Mouse (Mus musculus) neural tube, embryonic 15.5 days (tissue): ENCODE data around the gene St3gal3. TPM values are rescaled to one million over a fixed set of nuclear protein-coding genes. Genes with fewer than 3 reads are reported as not detected.

Experiments used
- ATAC-seq: fragments of 200-750 bp; cut with Nextera tagmentation; 2 replicates; pipeline ENCODE4 v1.8.0; 2017; ENCODE audit warnings: mild to moderate bottlenecking, moderate TSS enrichment, moderate library complexity; ENCODE audit not compliant: low FRiP score
- H3K27ac ChIP-seq: fragments of 300-500 bp; sonication (generic); replicated peaks from 2 replicates; pipeline ENCODE4 v1.5.1; 2015; ENCODE audit warnings: mild to moderate bottlenecking, inconsistent platforms
- H3K27me3 ChIP-seq: fragments of 300-500 bp; sonication (generic); replicated peaks from 2 replicates; pipeline ENCODE4 v1.6.1; 2015; ENCODE audit warnings: inconsistent platforms
- H3K36me3 ChIP-seq: fragments of 300-500 bp; sonication (generic); 2 replicates; pipeline ENCODE4 v1.6.1; 2015; ENCODE audit warnings: inconsistent platforms
- H3K4me1 ChIP-seq: fragments of 300-500 bp; sonication (generic); 2 replicates; pipeline ENCODE4 v1.6.1; 2015; ENCODE audit warnings: inconsistent platforms
- H3K4me2 ChIP-seq: fragments of 300-500 bp; sonication (generic); 2 replicates; pipeline ENCODE4 v1.6.1; 2015; ENCODE audit warnings: inconsistent platforms, mild to moderate bottlenecking, moderate library complexity
- H3K4me3 ChIP-seq: fragments of 300-500 bp; sonication (generic); replicated peaks from 2 replicates; pipeline ENCODE4 v1.5.1; 2015; ENCODE audit warnings: mild to moderate bottlenecking, inconsistent platforms
- H3K9ac ChIP-seq: fragments of 300-500 bp; sonication (generic); replicated peaks from 2 replicates; pipeline ENCODE4 v1.6.1; 2015; ENCODE audit warnings: mild to moderate bottlenecking, inconsistent platforms
- H3K9me3 ChIP-seq: fragments of 300-500 bp; sonication (generic); replicated peaks from 2 replicates; pipeline ENCODE4 v1.6.1; 2016; ENCODE audit warnings: inconsistent platforms
- WGBS: fragments of 180-500 bp; shearing (Covaris S2); methylation state at CpG from one replicate; pipeline ENCODE4 v1.1.7; 2015; ENCODE audit warnings: mixed read lengths; 5-methylcytosine and 5-hydroxymethylcytosine counted together
- polyA plus RNA-seq: library from polyadenylated mRNA; unstranded; fragments of >200 nt; fragmentation: Nextera tagmentation; extraction: Ambion mirVana; gene quantifications from 2 replicates; pipeline ENCODE4 v1.2.1, GENCODE M21; 2015

Gene St3gal3
- polyA plus RNA-seq, 1 experiment from 2014 or later: 18.3 TPM

DNA sequence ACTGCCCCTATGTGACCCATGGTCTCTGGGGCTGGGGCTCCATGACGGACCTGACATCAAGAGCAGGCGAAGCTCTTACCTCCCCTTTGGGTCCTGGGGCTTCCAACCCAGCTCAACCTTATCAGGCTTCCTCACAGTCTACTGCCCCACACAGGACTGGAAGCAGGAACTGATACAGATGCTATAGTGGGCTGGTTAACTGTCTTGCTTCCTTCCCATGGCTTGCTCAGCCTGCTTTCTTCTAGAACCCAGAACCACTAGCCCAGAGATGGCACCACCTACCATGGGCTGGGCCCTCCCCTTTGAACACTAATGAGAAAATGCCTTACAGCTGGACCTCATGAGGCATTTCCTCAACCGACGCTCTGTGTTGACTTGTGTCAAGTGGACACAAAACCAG lies 217.3 kb downstream of the St3gal3 start:
- no peak overlapping the region for H3K27ac ChIP-seq
- 96% methylated on average over 4 of the region's 4 CpGs for WGBS
- ATAC-seq: no peak
- peaks cover 29% of the 10 kb centered on the region for H3K4me1 ChIP-seq
- H3K9me3 ChIP-seq: no peaks in the 10 kb centered on the region
- H3K27me3 ChIP-seq: no peaks in the 10 kb centered on the region
- H3K9ac ChIP-seq: no peak overlapping the region
- no peaks in the 10 kb centered on the region for H3K36me3 ChIP-seq
- H3K4me3 ChIP-seq: no peak overlapping the region
- H3K4me2 ChIP-seq: no peak overlapping the region

DNA sequence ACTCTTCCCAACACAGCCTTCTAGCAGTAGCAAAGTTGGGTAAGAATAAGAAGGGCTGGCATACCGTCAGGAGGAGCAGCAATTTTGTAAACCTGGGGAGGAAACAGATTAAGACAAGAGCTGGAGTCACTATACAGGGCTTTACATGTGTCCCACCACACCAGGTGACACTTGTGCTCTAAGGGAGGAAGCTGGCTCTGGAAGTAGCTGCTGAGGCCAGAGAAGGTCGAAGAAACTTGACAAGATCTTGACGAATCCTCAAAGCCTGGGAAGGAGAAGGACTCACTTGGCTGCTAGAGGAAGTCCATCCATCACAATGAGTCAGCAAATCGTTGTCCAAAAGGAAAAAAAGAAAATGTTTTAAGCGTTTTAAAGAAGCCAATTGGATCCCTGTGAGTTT lies 218.3 kb downstream of the St3gal3 start:
- no peaks in the 10 kb centered on the region for H3K27me3 ChIP-seq
- H3K27ac ChIP-seq: no peak overlapping the region
- ATAC-seq: no peak
- H3K4me2 ChIP-seq: peak overlapping the region; percentile 99
- H3K9me3 ChIP-seq: no peaks in the 10 kb centered on the region
- WGBS: 85% methylated on average over 5 of the region's 5 CpGs
- H3K4me1 ChIP-seq: peaks cover 39% of the 10 kb centered on the region
- H3K36me3 ChIP-seq: peaks cover 6% of the 10 kb centered on the region
- no peak overlapping the region for H3K9ac ChIP-seq
- H3K4me3 ChIP-seq: no peak overlapping the region

DNA sequence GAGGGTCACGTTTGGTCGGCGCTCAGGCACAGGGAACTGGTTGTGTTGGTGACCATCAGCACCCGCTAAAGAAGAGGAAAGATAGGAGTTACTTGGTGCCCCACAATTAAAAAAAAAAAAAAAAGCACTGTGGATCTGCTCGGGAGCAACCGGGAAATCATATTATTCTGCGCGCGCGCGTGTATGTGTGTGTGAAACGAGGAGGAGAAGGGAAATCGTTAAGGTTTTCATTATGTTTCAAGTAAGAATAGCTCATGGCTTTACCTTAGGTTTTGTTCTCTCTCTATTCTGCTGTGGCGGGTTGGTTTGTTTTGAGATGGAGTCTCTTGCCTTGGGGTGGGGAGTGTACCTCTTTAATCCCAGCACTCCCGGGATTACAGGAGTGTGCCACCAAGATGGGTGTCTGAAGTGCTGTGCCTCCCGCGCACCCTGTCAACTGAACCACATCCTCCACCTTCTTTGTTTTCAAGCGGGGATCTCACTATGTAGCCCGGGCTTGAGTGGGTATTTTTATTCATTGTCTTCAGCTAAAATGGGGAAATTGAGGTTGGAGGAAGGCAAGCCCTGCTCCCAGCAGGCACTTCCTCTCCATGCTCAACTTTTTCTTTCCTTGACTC lies 219.1 kb downstream of the St3gal3 start:
- Histone ChIP-seq H3K9me3 (no peaks in the 10 kb centered on the region), H3K9ac (peak overlapping the region; percentile 87), H3K27me3 (no peaks in the 10 kb centered on the region), H3K36me3 (peaks cover 14% of the 10 kb centered on the region), H3K27ac (peak overlapping the region; percentile 90), H3K4me2 (peak overlapping the region; percentile 99), H3K4me1 (peaks cover 47% of the 10 kb centered on the region), H3K4me3 (peak overlapping the region; percentile 88)
- ATAC-seq: peak; percentile 3; the same call in 1 of the 2 replicates
- WGBS: 5% methylated on average over 19 of the region's 19 CpGs

- WGBS: under 1% methylated on average over 61 of the region's 61 CpGs
- Histone ChIP-seq H3K27ac (peak within 1 kb of the TSS; percentile 90), H3K4me2 (peak within 1 kb of the TSS; percentile 99), H3K9ac (peak within 1 kb of the TSS; percentile 87), H3K4me1 (peaks cover 55% of the 10 kb centered on the region), H3K36me3 (peaks cover 15% of the 10 kb centered on the region), H3K9me3 (no peaks in the 10 kb centered on the region), H3K27me3 (no peaks in the 10 kb centered on the region), H3K4me3 (peak within 1 kb of the TSS; percentile 88)
- peak; percentile 95 for ATAC-seq
Observed at GRCm38 (mm10) chr4:117914591-117915442, 219.9 kb downstream of the St3gal3 start, which contains the start of gene Ipo13. TSS of gene Ipo13 (minus strand) at chr4:117914999.

- H3K4me3 ChIP-seq: peak overlapping the region; percentile 88
- H3K9ac ChIP-seq: peak overlapping the region; percentile 87
- H3K36me3 ChIP-seq: peaks cover 15% of the 10 kb centered on the region
- H3K9me3 ChIP-seq: no peaks in the 10 kb centered on the region
- peaks cover 63% of the 10 kb centered on the region for H3K4me1 ChIP-seq
- 0 out of 2 replicates have a peak, but pooled peaks have one; percentile 1 for ATAC-seq
- 18% methylated on average over 8 of the region's 8 CpGs for WGBS
- H3K27me3 ChIP-seq: no peaks in the 10 kb centered on the region
- peak overlapping the region; percentile 99 for H3K4me2 ChIP-seq
- peak overlapping the region; percentile 90 for H3K27ac ChIP-seq
Observed at GRCm38 (mm10) chr4:117914031-117914430, 220.7 kb downstream of the St3gal3 start.

DNA sequence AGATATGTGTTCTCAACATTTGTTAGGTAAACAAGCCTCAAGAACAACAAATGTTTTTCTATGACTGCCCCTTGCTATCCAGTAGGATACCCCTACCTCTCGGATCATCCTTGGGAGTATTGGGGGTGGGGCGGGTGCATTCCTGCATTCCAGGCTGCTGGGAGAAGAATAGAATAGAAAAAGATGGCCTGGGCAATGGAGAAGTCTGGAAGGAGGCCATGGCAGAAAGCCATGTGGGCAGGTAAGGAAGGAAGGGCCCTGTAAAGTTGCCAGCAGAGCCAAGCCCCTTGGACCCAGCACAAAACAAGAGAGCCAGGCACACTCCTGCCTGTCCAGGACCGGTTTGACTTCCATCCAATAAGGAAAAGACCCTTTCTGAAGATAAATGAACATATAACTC lies 221.3 kb downstream of the St3gal3 start:
- peak overlapping the region; percentile 99 for H3K4me2 ChIP-seq
- H3K4me1 ChIP-seq: peaks cover 69% of the 10 kb centered on the region
- WGBS: 60% methylated on average over 3 of the region's 3 CpGs
- H3K36me3 ChIP-seq: peaks cover 15% of the 10 kb centered on the region
- H3K9me3 ChIP-seq: no peaks in the 10 kb centered on the region
- no peak overlapping the region for H3K27ac ChIP-seq
- H3K9ac ChIP-seq: peak overlapping the region; percentile 87
- H3K27me3 ChIP-seq: no peaks in the 10 kb centered on the region
- peak overlapping the region; percentile 88 for H3K4me3 ChIP-seq
- no peak for ATAC-seq

DNA sequence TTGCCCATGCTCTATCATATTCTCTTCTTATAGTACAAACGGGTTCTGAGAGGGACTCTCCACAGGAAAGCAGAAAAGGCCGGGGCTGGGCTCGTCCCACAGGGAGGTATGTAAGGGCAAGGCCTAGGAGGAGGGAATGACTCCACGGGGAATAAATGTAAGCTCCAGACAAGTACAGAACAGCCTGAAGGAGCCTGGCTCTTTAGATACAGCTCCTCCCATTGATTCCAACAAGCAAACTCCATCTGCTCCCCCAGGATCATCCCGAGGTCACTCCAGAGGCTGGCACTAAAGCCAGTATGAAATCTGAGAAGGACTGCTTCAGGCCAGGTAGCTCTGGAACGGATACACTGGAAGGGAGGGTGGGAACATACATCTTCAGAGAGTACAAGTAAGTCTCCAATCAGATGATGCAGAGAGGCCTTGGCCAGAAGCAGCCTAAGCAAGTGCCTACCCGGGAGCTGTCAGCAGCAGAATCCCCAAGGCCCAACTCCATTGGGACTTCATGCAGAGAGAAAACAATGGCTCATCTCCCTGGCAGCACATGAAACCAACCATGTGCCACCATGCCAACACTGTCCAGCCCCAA lies 221.9 kb downstream of the St3gal3 start:
- Histone ChIP-seq H3K4me1 (peaks cover 75% of the 10 kb centered on the region), H3K27ac (no peak overlapping the region), H3K4me3 (peak overlapping the region; percentile 88), H3K36me3 (peaks cover 15% of the 10 kb centered on the region), H3K27me3 (no peaks in the 10 kb centered on the region), H3K9ac (peak overlapping the region; percentile 87; the same call in 1 of the 2 replicates), H3K4me2 (peak overlapping the region; percentile 99), H3K9me3 (no peaks in the 10 kb centered on the region)
- 57% methylated on average over 7 of the region's 7 CpGs for WGBS
- ATAC-seq: no peak

GRCm38 (mm10) chr4:117912131-117912561 lies 222.6 kb downstream of the St3gal3 start:
- 0 out of 2 replicates have a peak overlapping the region, but pooled peaks have one; percentile 10 for H3K9ac ChIP-seq
- H3K27ac ChIP-seq: no peak overlapping the region
- WGBS: 92% methylated on average over 13 of the region's 13 CpGs
- peaks cover 79% of the 10 kb centered on the region for H3K4me1 ChIP-seq
- ATAC-seq: no peak
- no peaks in the 10 kb centered on the region for H3K27me3 ChIP-seq
- peak overlapping the region; percentile 99 for H3K4me2 ChIP-seq
- H3K4me3 ChIP-seq: no peak overlapping the region
- no peaks in the 10 kb centered on the region for H3K9me3 ChIP-seq
- peaks cover 15% of the 10 kb centered on the region for H3K36me3 ChIP-seq

- 31% methylated on average over 8 of the region's 8 CpGs for WGBS
- peak overlapping the region; percentile 56 for H3K4me2 ChIP-seq
- peak overlapping the region; percentile 23 for H3K4me3 ChIP-seq
- H3K9me3 ChIP-seq: no peaks in the 10 kb centered on the region
- peak overlapping the region; percentile 86 for H3K27ac ChIP-seq
- H3K4me1 ChIP-seq: peaks cover 68% of the 10 kb centered on the region
- H3K36me3 ChIP-seq: peaks cover 37% of the 10 kb centered on the region
- H3K9ac ChIP-seq: peak overlapping the region; percentile 30; the same call in 1 of the 2 replicates
- ATAC-seq: peak; percentile 82
- no peaks in the 10 kb centered on the region for H3K27me3 ChIP-seq
Observed at GRCm38 (mm10) chr4:117908834-117909453, 225.8 kb downstream of the St3gal3 start.

DNA sequence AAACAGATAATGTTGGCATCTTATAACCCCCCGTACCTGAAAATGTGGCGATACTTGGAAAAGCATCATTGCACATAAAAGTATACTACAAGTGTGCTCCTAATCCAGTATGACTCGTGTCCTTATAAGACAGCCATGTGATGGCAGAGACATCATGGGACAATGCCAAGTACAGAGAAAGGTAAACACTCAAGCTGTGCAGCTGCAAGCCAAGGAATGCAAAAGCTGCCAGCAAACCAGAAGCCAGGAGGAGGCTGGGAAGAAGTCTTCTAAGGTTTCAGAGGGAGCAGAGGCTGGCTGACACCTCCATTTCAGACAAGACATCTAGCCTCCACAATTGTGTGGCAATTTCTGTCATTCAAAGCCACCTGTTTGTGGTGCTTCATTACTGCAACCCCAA lies 228.5 kb downstream of the St3gal3 start:
- no peaks in the 10 kb centered on the region for H3K9me3 ChIP-seq
- no peak overlapping the region for H3K27ac ChIP-seq
- peaks cover 56% of the 10 kb centered on the region for H3K36me3 ChIP-seq
- no peak for ATAC-seq
- H3K4me1 ChIP-seq: peaks cover 41% of the 10 kb centered on the region
- H3K27me3 ChIP-seq: no peaks in the 10 kb centered on the region
- no peak overlapping the region for H3K4me2 ChIP-seq
- 94% methylated on average over 3 of the region's 3 CpGs for whole genome bisulfite sequencing
- H3K9ac ChIP-seq: no peak overlapping the region
- no peak overlapping the region for H3K4me3 ChIP-seq

DNA sequence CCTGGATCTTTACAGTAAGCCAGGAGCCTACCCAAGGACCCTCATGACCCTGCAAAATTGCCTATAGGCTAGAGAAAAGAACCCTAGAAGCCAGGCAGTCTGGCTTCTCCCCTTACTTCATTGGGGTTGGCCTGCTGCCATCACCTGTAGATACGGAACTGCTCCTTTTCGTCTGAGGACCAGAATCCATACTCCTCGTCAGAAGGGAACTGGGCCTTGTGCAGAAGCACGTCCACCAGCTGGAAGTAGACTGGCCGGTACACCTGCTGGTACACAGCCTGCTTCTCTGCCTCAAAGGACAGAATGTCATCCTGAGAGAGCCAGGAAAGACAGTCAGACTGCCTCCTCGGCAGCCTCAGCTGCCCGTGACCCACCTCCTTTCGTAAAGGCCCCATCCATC lies 230.0 kb downstream of the St3gal3 start:
- no peak for ATAC-seq
- H3K4me2 ChIP-seq: no peak overlapping the region
- H3K4me1 ChIP-seq: peaks cover 27% of the 10 kb centered on the region
- 96% methylated on average over 8 of the region's 8 CpGs for WGBS
- H3K4me3 ChIP-seq: no peak overlapping the region
- H3K9me3 ChIP-seq: no peaks in the 10 kb centered on the region
- H3K27ac ChIP-seq: no peak overlapping the region
- H3K27me3 ChIP-seq: no peaks in the 10 kb centered on the region
- peaks cover 63% of the 10 kb centered on the region for H3K36me3 ChIP-seq
- no peak overlapping the region for H3K9ac ChIP-seq
